In the genomic region with DNA sequence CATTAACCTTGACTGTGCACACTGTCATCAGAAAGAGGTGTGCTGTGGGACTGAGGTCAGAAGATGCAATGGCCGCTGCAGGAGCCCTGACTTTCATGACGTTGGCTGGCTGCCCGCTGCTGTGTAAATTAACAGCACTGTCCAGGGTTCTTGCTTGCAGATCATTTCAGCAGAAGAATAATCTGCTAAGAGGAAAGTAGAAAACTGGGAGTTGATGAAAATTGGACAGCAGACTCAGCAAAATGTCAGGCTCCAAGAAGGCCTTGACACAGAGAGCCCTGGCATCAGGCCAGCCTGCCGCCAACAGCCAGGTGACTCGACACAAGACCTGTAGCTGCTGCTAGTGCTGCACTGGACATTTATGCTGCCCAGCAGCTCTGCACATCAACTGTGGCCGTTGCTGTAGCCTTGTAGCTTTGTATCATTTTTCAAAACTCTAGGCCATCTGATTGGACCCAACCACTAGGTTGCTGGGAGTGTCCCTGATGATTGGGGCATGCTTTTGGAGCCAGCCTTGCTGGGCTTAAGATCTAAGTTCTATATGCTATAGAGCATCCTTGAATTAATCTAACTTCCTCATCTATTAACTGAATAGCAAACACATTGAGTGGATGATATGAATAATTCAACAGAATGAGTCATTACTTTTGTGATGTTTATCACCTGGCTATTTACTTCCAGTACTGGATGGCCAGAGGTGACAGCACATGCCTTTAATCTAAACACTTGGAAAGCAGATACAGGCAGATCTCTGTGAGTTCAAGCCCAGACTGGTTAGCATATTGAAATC, we compare ENCODE assay signal across 10 mouse cellular contexts. TPM values are rescaled to one million over a fixed set of nuclear protein-coding genes. Genes with fewer than 3 reads are reported as not detected.
A peak's percentile ranks its signal among the peaks of the same experiment; 100 is the strongest.
DNase-seq lines count a peak whose midpoint lies in the region; ATAC-seq and TF ChIP-seq lines count a peak whose summit lies in the region.
"Had no signal": no experiment of that assay in that cellular context is flagged by ENCODE, and none has a peak within 500 bp of the region (broad histone marks: within the 10 kb centered on the region; RNA-seq: fewer than 3 reads in every experiment).

No protein-coding gene starts in this region.

- H3K27ac ChIP-seq in liver, embryonic 11.5 days (ENCODE audit: low read depth, low read length) = no peak overlapping the region
- H3K27ac ChIP-seq in MEL (ENCODE audit: control insufficient read depth, low read depth, low read length) = peak overlapping the region; percentile 91
- no peak overlapping the region for H3K27ac ChIP-seq in embryonic facial prominence, embryonic 10.5 days (replicated peaks)

- TF ChIP-seq CTCF in MEL (IDR thresholded peaks at IDR 0.05 in 2 of 3, conservative IDR thresholded peaks at IDR 0.05 in 1 of 3; ENCODE audit: control insufficient read depth in 1 of 3, insufficient read depth in 1 of 3, low read depth in 2 of 3, low read length in 3 of 3, poor library complexity in 1 of 3, severe bottlenecking in 1 of 3) = no peak

- DNase-seq in liver (peak; percentile 22), MEL (ENCODE audit: low read depth, low spot score) (peak; percentile 55)
- no peak for DNase-seq in liver, embryonic 11.5 days (ENCODE audit: low spot score)
- DNase-seq in lung, postnatal 4 days = peak; percentile 17 to 52
- DNase-seq in spleen, postnatal 14 days (ENCODE audit: low spot score in 2 of 2) = no peak
- DNase-seq in embryonic facial prominence, embryonic 10.5 days (ENCODE audit: low spot score) = no peak
- no peak for DNase-seq in retina, postnatal 1 day
- DNase-seq: layer of hippocampus, adult 9-11 months had no signal

- H3K27me3 ChIP-seq in liver, embryonic 11.5 days (replicated peaks; ENCODE audit: control insufficient read depth, insufficient read depth, low read length) = no peaks in the 10 kb centered on the region
- no peaks in the 10 kb centered on the region for H3K27me3 ChIP-seq in MEL (ENCODE audit: control insufficient read depth in 1 of 2, insufficient read depth in 2 of 2, low read length in 2 of 2)
- H3K27me3 ChIP-seq in embryonic facial prominence, embryonic 10.5 days (replicated peaks; ENCODE audit: low read depth, poor library complexity, severe bottlenecking) = no peaks in the 10 kb centered on the region

- ATAC-seq in liver, embryonic 11.5 days (replicated peaks; ENCODE audit: low FRiP score) = no peak
- ATAC-seq in inflammation-experienced regulatory T-cells, adult 6 months = peak; percentile 64

- H3K4me1 ChIP-seq in liver, embryonic 11.5 days (replicated peaks; ENCODE audit: control insufficient read depth, insufficient read depth, low read length) = 0 out of 2 replicates have a peak, but pooled peaks cover 4% of the 10 kb centered on the region
- peaks cover 0 to 21% of the 10 kb centered on the region in 2 experiments; a peak in 2 of 4 replicates for H3K4me1 ChIP-seq in MEL (ENCODE audit: control insufficient read depth in 1 of 2, insufficient read depth in 2 of 2, low read length in 2 of 2)
- H3K4me1 ChIP-seq in embryonic facial prominence, embryonic 10.5 days = no peaks in the 10 kb centered on the region

- H3K4me2 ChIP-seq in liver, embryonic 11.5 days = no peak overlapping the region
- H3K4me2 ChIP-seq: heart, embryonic 11.5 days had no signal

- no peak for TF ChIP-seq POLR2A in MEL (IDR thresholded peaks at IDR 0.05; ENCODE audit: control insufficient read depth in 1 of 2, insufficient read depth in 1 of 2, low read depth in 1 of 2, low read length in 2 of 2, poor library complexity in 1 of 2)

- TF ChIP-seq RAD21 in MEL (IDR thresholded peaks at IDR 0.05; ENCODE audit: low read depth, low read length) = no peak

- H3K9ac ChIP-seq in liver, embryonic 11.5 days (ENCODE audit: low read depth, low read length) = no peak overlapping the region
- no peak overlapping the region for H3K9ac ChIP-seq in MEL (ENCODE audit: control insufficient read depth, low read depth, low read length, poor library complexity, severe bottlenecking)

- H3K9me3 ChIP-seq in liver, embryonic 11.5 days (ENCODE audit: control insufficient read depth, low read length) = no peaks in the 10 kb centered on the region
- H3K9me3 ChIP-seq in MEL (replicated peaks; ENCODE audit: insufficient read depth, low read length) = no peaks in the 10 kb centered on the region
- H3K9me3 ChIP-seq in embryonic facial prominence, embryonic 10.5 days = no peaks in the 10 kb centered on the region

- WGBS in liver, embryonic 11.5 days = 79% methylated on average over 6 of the region's 6 CpGs
- WGBS in embryonic facial prominence, embryonic 10.5 days = 84% methylated on average over 6 of the region's 6 CpGs

- peak; percentile 44 to 65; a peak in 3 of 4 replicates for TF ChIP-seq EP300 in MEL (IDR thresholded peaks at IDR 0.05; ENCODE audit: low read depth in 1 of 2, low read length in 2 of 2)

- no peaks in the 10 kb centered on the region for H3K36me3 ChIP-seq in liver, embryonic 11.5 days (ENCODE audit: control insufficient read depth, insufficient read depth, low read length)
- H3K36me3 ChIP-seq in MEL (ENCODE audit: control insufficient read depth in 1 of 2, insufficient read depth in 2 of 2, low read length in 2 of 2) = peaks cover 0 to 19% of the 10 kb centered on the region in 2 experiments; a peak in 2 of 4 replicates
- H3K36me3 ChIP-seq in embryonic facial prominence, embryonic 10.5 days (replicated peaks) = no peaks in the 10 kb centered on the region

- no peaks in the 10 kb centered on the region for H3K79me2 ChIP-seq in MEL (ENCODE audit: control insufficient read depth, insufficient read depth, low read length, poor library complexity)

- no peak overlapping the region for H3K4me3 ChIP-seq in liver, embryonic 11.5 days (ENCODE audit: low read depth, low read length)
- no peak overlapping the region for H3K4me3 ChIP-seq in MEL (ENCODE audit: control insufficient read depth in 1 of 2, insufficient read depth in 1 of 2, low read depth in 2 of 2, low read length in 2 of 2)
- H3K4me3 ChIP-seq in embryonic facial prominence, embryonic 10.5 days = no peak overlapping the region

TF ChIP-seq in MEL, 35 proteins besides CTCF, POLR2A, EP300 and RAD21:
- TF ChIP-seq GATA1 (IDR thresholded peaks at IDR 0.05; ENCODE audit: low read depth, low read length) = peak; percentile 67
- TF ChIP-seq SIN3A (IDR thresholded peaks at IDR 0.05; ENCODE audit: low read length) = peak; percentile 8; the same call in 1 of the 2 replicates
- TF ChIP-seq MAFK (IDR thresholded peaks at IDR 0.05; ENCODE audit: borderline replicate concordance, low read depth, low read length) = no peak
- 0 out of 2 replicates have a peak, but pooled peaks have one; percentile 32 for TF ChIP-seq JUND (IDR thresholded peaks at IDR 0.05; ENCODE audit: low read depth, low read length)
- TF ChIP-seq ETS1 (IDR thresholded peaks at IDR 0.05; ENCODE audit: low read depth, low read length) = peak; percentile 40

RNA-seq across cellular contexts. Expression of a gene that starts 12.5 kb away (rescaled TPM):
- 4.0 and 4.2 TPM in 2 replicates for polyA plus RNA-seq in liver, embryonic 11.5 days (2014; fragmentation: Nextera tagmentation; extraction: Ambion mirVana)
- total RNA-seq in MEL (2012; rRNA removed) = not detected in 2 replicates
- polyA plus RNA-seq in MEL (2012; ENCODE audit: insufficient read depth in 1 of 2, insufficient read length in 2 of 2, low read depth in 1 of 2, low replicate concordance in 2 of 2, missing spikeins in 1 of 2) = not detected
- polyA plus RNA-seq in inflammation-experienced regulatory T-cells, adult 6 months (2017; shearing (Covaris generic)) = 1 to 10 TPM in 2 of 3 experiments, under 1 TPM in 1; 0.43 to 8.0 (median 3.8) TPM
- polyA plus RNA-seq in embryonic facial prominence, embryonic 10.5 days (2016; fragmentation: Nextera tagmentation; extraction: Ambion mirVana) = 1.1 and 1.4 TPM in 2 replicates

Comparison
In these comparisons a context has a peak if more than half of its experiments do, and no peak if none do; other contexts are left out.
1. DNase-seq: peak in liver (single experiment), MEL (single experiment) and lung, postnatal 4 days (2 of 2); none in liver, embryonic 11.5 days (single experiment), spleen, postnatal 14 days (0 of 2), embryonic facial prominence, embryonic 10.5 days (single experiment) and retina, postnatal 1 day (single experiment).